Mouse (Mus musculus) liver, adult 2 months (tissue): ENCODE data around the gene Zfp68. TPM values are rescaled to one million over a fixed set of nuclear protein-coding genes. Genes with fewer than 3 reads are reported as not detected.
"Not testable (repeated sequence)": the region's sequence is repeated elsewhere in the genome, so short reads cannot be mapped to it uniquely, and the experiment has no call there.

Experiments
- DNase-seq: peaks from one replicate; pipeline ENCODE4 v3.0.0-alpha.2; 2011; ENCODE audit warnings: low read depth, low spot score; ENCODE audit errors: extremely low read depth
- H3K27ac ChIP-seq: fragments of 200-500 bp; replicated peaks from 2 replicates; pipeline ENCODE4 v1.5.1; 2012; ENCODE audit warnings: low read depth, mild to moderate bottlenecking, control low read depth, inconsistent platforms, low read length; ENCODE audit not compliant: insufficient read depth
- H3K27me3 ChIP-seq: fragments of 200-500 bp; 2 replicates; pipeline ENCODE4 v1.6.1; 2012; ENCODE audit warnings: mild to moderate bottlenecking, moderate library complexity, low read length, inconsistent platforms; ENCODE audit not compliant: control insufficient read depth, insufficient read depth
- H3K36me3 ChIP-seq: fragments of 200-500 bp; 2 replicates; pipeline ENCODE4 v1.6.1; 2012; ENCODE audit warnings: low read length, inconsistent platforms; ENCODE audit not compliant: control insufficient read depth, insufficient read depth
- H3K4me1 ChIP-seq: fragments of 200-500 bp; 2 replicates; pipeline ENCODE4 v1.6.1; 2011; ENCODE audit warnings: low read length; ENCODE audit not compliant: control insufficient read depth, insufficient read depth
- H3K4me3 ChIP-seq: fragments of 200-500 bp; 2 replicates; pipeline ENCODE4 v1.5.1; 2011; ENCODE audit warnings: low read depth, mild to moderate bottlenecking, control low read depth, low read length, moderate library complexity; ENCODE audit not compliant: insufficient read depth
- H3K79me2 ChIP-seq: fragments of 200-500 bp; 2 replicates; pipeline ENCODE4 v1.6.1; 2012; ENCODE audit warnings: inconsistent platforms, mild to moderate bottlenecking, low read length, moderate library complexity; ENCODE audit not compliant: control insufficient read depth, insufficient read depth
- H3K9ac ChIP-seq: fragments of 200-500 bp; 2 replicates; pipeline ENCODE4 v1.6.1; 2012; ENCODE audit warnings: low read depth, mild to moderate bottlenecking, control low read depth, inconsistent platforms, low read length
- CTCF ChIP-seq: fragments of 200-500 bp; IDR thresholded peaks from 2 replicates; pipeline ENCODE4 v1.5.1; 2011; ENCODE audit warnings: low read depth, low read length, control low read depth
- POLR2A ChIP-seq: fragments of 200-500 bp; IDR thresholded peaks from 2 replicates; pipeline ENCODE4 v1.6.1; 2011; ENCODE audit warnings: low read length, control low read depth; ENCODE audit not compliant: insufficient read depth; ENCODE audit errors: extremely low read depth
- WGBS: fragments of 180-500 bp; shearing (Covaris S2); methylation state at CpG from one replicate; pipeline ENCODE4 v1.1.7; 2018; 5-methylcytosine and 5-hydroxymethylcytosine counted together
- polyA plus RNA-seq: library from polyadenylated mRNA; depleted of rRNA; stranded (reverse); fragments of >200 nt; gene quantifications from 2 replicates; pipeline ENCODE4 v1.2.3, GENCODE M21; 2012; rRNA removed
- total RNA-seq: library from RNA; depleted of rRNA; stranded (reverse); fragments of >200 nt; gene quantifications from 2 replicates; pipeline ENCODE4 v1.2.3, GENCODE M21; 2014; rRNA removed

The Zfp68 gene
- total and polyA plus RNA-seq, 2 experiments, result 3.3 to 15.3 TPM

DNA sequence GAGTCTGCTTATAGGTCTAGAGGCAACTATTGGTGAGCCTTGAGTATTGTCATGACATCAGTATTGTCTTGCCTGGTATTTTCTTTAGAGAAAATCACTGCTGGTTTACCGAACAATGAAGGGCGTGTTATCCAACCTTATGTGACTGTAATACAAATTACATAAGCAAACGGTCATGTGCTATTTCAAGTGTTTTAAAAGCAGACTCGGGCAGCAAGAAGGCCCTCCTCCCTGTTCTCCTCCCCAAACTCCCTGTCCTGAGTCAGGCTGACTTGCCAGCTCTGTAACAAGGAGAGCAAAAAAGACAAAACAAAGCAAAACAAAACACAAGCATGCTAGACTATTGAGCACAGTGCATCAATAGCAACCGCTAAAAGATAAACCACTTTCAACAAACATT lies 1.3 kb upstream of the Zfp68 start:
- H3K4me1 ChIP-seq, result peaks cover 8% of the 10 kb centered on the region
- no peaks in the 10 kb centered on the region for H3K27me3 ChIP-seq
- no peak overlapping the region for H3K4me3 ChIP-seq
- no peak overlapping the region for H3K27ac ChIP-seq
- H3K79me2 ChIP-seq, result peaks cover 20% of the 10 kb centered on the region
- H3K9ac ChIP-seq, result no peak overlapping the region
- peaks cover 15% of the 10 kb centered on the region for H3K36me3 ChIP-seq
- no peak for TF ChIP-seq POLR2A
- TF ChIP-seq CTCF, result no peak
- WGBS, result 89% methylated on average over 5 of the region's 5 CpGs
- no peak for DNase-seq

DNA sequence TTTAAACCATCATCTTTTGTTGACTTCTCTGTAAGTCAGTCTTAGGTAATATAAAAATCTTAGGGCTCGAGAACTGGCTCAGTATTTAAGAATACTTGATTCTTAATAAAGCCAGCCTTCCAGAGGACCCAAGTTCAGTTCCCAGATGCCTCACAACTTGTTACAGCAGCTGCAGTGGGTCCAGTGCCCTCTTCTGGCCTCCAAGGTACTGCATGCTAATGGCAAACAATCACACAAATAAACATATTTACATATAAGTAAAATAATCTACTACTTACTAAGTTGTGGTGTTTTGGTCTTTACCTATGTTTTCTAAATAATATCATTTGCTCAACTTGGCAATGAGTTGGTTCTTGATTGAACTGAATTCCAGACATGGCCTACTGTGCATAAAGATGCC lies 1.2 kb downstream of the Zfp68 start:
- no peak overlapping the region for H3K9ac ChIP-seq
- peaks cover 7% of the 10 kb centered on the region for H3K79me2 ChIP-seq
- H3K4me3 ChIP-seq, result peak overlapping the region; percentile 39; the same call in 1 of the 2 replicates
- H3K27ac ChIP-seq, result no peak overlapping the region
- H3K27me3 ChIP-seq, result no peaks in the 10 kb centered on the region
- peaks cover 3% of the 10 kb centered on the region; the same call in 1 of the 2 replicates for H3K4me1 ChIP-seq
- no peak for DNase-seq
- TF ChIP-seq POLR2A, result no peak
- peak; percentile 29; the same call in 1 of the 2 replicates for TF ChIP-seq CTCF
- 96% methylated on average over 1 of the region's 1 CpGs for WGBS
- peaks cover 37% of the 10 kb centered on the region for H3K36me3 ChIP-seq

DNA sequence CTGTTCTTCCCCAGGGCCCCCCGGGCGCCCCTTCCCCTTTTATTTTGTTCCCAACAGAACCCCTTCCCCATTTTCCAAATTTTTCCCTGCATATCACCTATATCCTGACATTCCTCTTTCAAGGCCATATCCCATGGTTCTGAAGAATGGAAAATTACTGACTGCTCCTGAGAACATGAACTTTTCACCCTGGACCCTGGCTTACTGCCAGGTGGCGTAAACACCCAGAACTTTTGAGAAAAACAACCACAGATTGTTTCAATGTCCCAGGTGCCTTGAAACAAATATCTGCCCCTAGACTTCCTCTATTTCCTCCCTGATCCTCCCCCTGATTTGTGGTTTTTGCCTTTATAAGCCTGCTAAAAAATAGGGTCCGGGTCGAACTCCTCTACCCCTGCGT lies 32.2 kb downstream of the Zfp68 start:
- Histone ChIP-seq H3K4me3 (no peak overlapping the region), H3K27ac (no peak overlapping the region), H3K9ac (no peak overlapping the region), H3K27me3 (no peaks in the 10 kb centered on the region), H3K4me1 (no peaks in the 10 kb centered on the region), H3K79me2 (no peaks in the 10 kb centered on the region), H3K36me3 (no peaks in the 10 kb centered on the region)
- peak; percentile 12 for DNase-seq
- TF ChIP-seq POLR2A (no peak), CTCF (no peak)
- 87% methylated on average over 6 of the region's 6 CpGs for WGBS

DNA sequence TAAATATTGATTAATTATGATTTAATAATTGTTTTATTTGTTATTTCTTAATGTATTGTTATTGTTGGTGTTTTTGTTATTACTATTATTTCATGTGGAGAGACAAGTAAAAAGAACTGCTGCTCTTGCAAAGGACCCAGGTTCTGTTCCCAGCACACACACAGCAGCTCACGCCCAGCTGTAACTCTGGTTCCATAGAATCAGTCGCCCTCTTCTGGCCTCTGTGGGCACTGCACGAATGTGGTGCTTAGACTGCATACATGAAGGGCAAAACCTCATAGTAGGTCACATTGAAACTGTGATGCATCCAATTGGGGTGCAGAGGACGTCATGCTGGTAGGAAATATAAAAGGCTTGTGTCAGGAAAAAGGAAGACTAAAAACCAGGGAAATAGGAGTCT lies 47.9 kb downstream of the Zfp68 start:
- Histone ChIP-seq H3K79me2 (no peaks in the 10 kb centered on the region), H3K36me3 (no peaks in the 10 kb centered on the region), H3K9ac (no peak overlapping the region), H3K27ac (no peak overlapping the region), H3K4me1 (no peaks in the 10 kb centered on the region), H3K4me3 (no peak overlapping the region), H3K27me3 (no peaks in the 10 kb centered on the region)
- 69% methylated on average over 4 of the region's 4 CpGs for WGBS
- peak; percentile 38; the same call in 1 of the 2 replicates for TF ChIP-seq CTCF
- TF ChIP-seq POLR2A, result no peak
- DNase-seq, result no peak

DNA sequence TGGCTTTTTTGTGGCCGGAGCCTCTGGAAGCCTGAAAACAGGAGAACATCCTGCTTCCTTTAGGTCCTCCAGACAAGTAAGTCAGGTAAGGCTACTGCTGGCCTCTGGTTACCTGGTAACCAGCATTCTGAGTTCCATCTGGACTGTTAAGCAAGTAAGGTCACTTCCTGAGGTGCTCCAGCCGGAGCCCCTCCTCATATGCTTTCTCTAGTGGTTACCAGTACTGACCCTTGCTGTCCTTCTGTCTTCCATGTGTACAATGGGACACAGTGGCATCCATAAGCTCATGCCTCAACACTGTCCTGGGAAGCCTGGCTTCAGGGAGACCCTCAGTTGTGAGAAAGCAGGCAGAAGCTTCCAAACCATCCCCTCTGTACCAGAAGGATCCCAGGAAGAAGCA lies 54.9 kb downstream of the Zfp68 start, which contains the start of gene 1700123K08Rik:
1700123K08Rik (minus strand) TSS at position 101 of the 400 bp plus-strand sequence.
- not testable (repeated sequence) for DNase-seq
- 77% methylated on average over 2 of the region's 2 CpGs for WGBS

More for the DNA sequence above, 54.9 kb downstream of the Zfp68 start, which contains the start of gene 1700123K08Rik:
- not testable (repeated sequence) for H3K27ac ChIP-seq, H3K4me3 ChIP-seq, H3K4me1 ChIP-seq, H3K36me3 ChIP-seq, H3K27me3 ChIP-seq, H3K79me2 ChIP-seq, H3K9ac ChIP-seq

Other genes starting within 250 kb of the Zfp68 start
- 5.6 and 5.8 TPM in 2 replicates for gene Zfp157, start 178.3 kb downstream of the Zfp68 start, total RNA-seq
- gene Zfp157, start 178.3 kb downstream of the Zfp68 start, polyA plus RNA-seq, result 1.4 and 1.5 TPM in 2 replicates
- gene 1700123K08Rik, start 55.0 kb downstream of the Zfp68 start, total RNA-seq, result not detected in 2 replicates
- not detected in 2 replicates for gene 1700123K08Rik, start 55.0 kb downstream of the Zfp68 start, polyA plus RNA-seq
- gene A430033K04Rik, start 3.1 kb upstream of the Zfp68 start, total RNA-seq, result 6.3 and 7.2 TPM in 2 replicates
- gene A430033K04Rik, start 3.1 kb upstream of the Zfp68 start, polyA plus RNA-seq, result 0.99 and 1.4 TPM in 2 replicates
- 18.2 and 28.1 TPM in 2 replicates for gene Fam20c, start 134.8 kb upstream of the Zfp68 start, total RNA-seq
- gene Fam20c, start 134.8 kb upstream of the Zfp68 start, polyA plus RNA-seq, result 49.9 and 50.7 TPM in 2 replicates
- not detected in 2 replicates for gene Gm5294, start 200.3 kb upstream of the Zfp68 start, total RNA-seq
- gene Gm5294, start 200.3 kb upstream of the Zfp68 start, polyA plus RNA-seq, result not detected in 2 replicates